Mouse (Mus musculus) heart, postnatal 36 days (tissue): Measurements from ENCODE around the gene Tmem189. TPM values are rescaled to one million over a fixed set of nuclear protein-coding genes. Genes with fewer than 3 reads are reported as not detected.
"Not testable (repeated sequence)": the region's sequence is repeated elsewhere in the genome, so short reads cannot be mapped to it uniquely, and the experiment has no call there.

ENCODE experiments used
- DNase-seq, 2 experiments: peaks; one replicate each; pipeline ENCODE4 v3.0.0; 2021 to 2022
- intact Hi-C: fragments of 180-260 bp; cut with DNase I; formaldehyde crosslinking; loops from one replicate; pipeline ENCODE4 v1.15.1; 2025
- total RNA-seq, 2 experiments: library from RNA; stranded (reverse); gene quantifications; 2 replicates each; pipeline ENCODE4 v1.2.3; 2021

Tmem189 gene
- total RNA-seq, 2 experiments from 2014 or later, result 26.6 to 29.9 TPM

GRCm38 (mm10) chr2:167657973-167658372 is 31.6 kb downstream of the Tmem189 start:
- intact Hi-C loops, result no loop called here

GRCm38 (mm10) chr2:167656629-167657478 is 32.8 kb downstream of the Tmem189 start:
- intact Hi-C loops, result no loop called here
- DNase-seq, result peak; percentile 50 to 51

More at GRCm38 (mm10) chr2:167657973-167658372, 31.6 kb downstream of the Tmem189 start:
- DNase-seq, result no peak

GRCm38 (mm10) chr2:167654911-167655600 is 34.6 kb downstream of the Tmem189 start:
- intact Hi-C loops, result no loop called here
- no peak for DNase-seq

GRCm38 (mm10) chr2:167652694-167653093 is 36.9 kb downstream of the Tmem189 start:
- intact Hi-C loops, result no loop called here
- DNase-seq, result no peak

- DNase-seq, result no peak
- intact Hi-C loops, result no loop called here
Observed at GRCm38 (mm10) chr2:167651622-167652021, 38.0 kb downstream of the Tmem189 start.

- no peak for DNase-seq
Observed at GRCm38 (mm10) chr2:167649290-167650032, 40.2 kb downstream of the Tmem189 start.

GRCm38 (mm10) chr2:167646411-167646810 is 43.2 kb downstream of the Tmem189 start:
- DNase-seq, result no peak
- intact Hi-C loops, result no loop called here

More at GRCm38 (mm10) chr2:167649290-167650032, 40.2 kb downstream of the Tmem189 start:
- intact Hi-C loops, result no loop called here

DNA sequence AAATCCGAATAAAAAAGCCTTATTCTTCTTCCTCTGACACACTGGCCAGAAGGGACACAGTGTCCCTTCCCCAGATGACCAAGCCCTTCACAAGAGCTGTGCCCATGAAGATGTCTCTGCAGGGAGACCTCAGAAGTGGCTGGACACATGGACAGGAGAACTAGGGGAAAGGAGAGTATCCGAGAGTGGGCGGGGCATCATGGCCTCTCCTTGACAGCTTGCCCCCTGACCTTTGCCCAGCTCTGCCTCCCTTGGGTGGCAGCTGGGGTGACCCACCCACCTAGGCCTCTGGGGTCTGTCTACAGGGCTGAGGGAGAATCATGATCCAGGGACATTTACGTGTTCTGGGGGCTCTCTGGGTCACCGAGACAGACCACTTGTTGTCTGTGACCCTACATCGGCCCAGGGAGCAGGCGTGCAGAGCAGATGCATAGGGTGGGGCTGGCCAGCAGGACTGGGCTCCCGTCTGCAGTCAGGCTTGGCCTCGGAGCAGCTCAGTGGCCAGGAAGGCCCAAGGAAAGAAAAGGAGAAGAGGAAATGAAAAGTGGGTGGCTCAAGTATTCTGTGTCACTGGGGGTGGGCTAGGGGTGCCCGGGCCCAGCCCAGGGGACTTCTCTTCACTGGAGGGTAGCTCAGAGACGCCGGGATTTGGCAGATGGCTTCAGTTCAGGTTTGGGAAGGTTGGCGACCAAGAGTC is 46.1 kb downstream of the Tmem189 start:
- not testable (repeated sequence) for DNase-seq
- intact Hi-C loops, result loop anchor here (5.0 kb wide), 1 partner anchor 254 kb away; no protein-coding TSS in a partner anchor

DNA sequence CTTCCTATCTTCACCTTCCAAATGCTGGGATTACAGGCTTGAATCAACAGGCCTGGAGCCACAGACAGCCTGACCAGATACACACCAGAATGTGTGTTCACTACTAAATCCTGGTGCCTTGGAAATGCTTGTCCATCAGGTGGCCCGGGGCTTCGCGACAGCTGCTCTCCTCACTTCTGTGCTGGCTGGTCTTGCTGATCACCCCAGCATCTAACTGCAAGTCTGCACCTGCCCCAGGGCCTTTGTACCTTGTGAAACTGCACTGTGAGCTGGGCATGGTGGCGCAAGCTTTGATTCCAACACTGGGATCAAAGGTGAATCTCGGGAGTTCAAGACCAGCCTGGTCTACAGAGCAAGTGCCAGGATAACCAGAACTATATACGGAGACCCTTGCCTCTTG is 47.5 kb downstream of the Tmem189 start:
- no peak for DNase-seq
- intact Hi-C loops, result loop anchor here (5.0 kb wide), 1 partner anchor 255 kb away; no protein-coding TSS in a partner anchor

DNA sequence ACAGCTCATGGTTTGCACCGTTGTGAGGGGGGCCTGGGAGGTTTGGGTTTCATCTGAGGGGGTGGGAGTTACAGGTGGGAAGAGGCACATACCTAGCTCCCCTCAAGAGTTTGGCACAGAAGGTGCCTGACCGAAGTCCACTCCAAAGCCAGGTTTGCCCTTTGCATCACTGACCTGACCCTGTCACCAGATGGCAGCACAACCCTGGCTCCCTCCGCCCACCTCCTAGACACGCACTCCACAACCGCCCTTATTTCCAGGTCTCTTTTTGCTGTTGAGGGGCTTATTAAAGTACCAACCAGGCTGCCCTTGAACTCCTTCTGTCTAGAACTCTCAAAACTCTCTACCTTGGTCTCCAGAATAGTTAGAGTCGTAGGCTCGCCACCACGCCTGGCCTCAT is 48.3 kb downstream of the Tmem189 start:
- DNase-seq, result peak; percentile 60 to 61
- intact Hi-C loops, result loop anchor here (1.0 to 5.0 kb wide), 2 partner anchors 34 to 256 kb away; no protein-coding TSS in a partner anchor

- intact Hi-C loops, result loop anchor here (5.0 kb wide), 1 partner anchor 257 kb away; no protein-coding TSS in a partner anchor
- DNase-seq, result peak in 1 of 2 experiments; percentile 48
Observed at GRCm38 (mm10) chr2:167640279-167640678, 49.3 kb downstream of the Tmem189 start.

- intact Hi-C loops, result no loop called here
- no peak for DNase-seq
Observed at GRCm38 (mm10) chr2:167634865-167635512, 54.6 kb downstream of the Tmem189 start.

- intact Hi-C loops, result no loop called here
- DNase-seq, result peak; percentile 93 to 94
Observed at GRCm38 (mm10) chr2:167634338-167634770, 55.3 kb downstream of the Tmem189 start.

DNA sequence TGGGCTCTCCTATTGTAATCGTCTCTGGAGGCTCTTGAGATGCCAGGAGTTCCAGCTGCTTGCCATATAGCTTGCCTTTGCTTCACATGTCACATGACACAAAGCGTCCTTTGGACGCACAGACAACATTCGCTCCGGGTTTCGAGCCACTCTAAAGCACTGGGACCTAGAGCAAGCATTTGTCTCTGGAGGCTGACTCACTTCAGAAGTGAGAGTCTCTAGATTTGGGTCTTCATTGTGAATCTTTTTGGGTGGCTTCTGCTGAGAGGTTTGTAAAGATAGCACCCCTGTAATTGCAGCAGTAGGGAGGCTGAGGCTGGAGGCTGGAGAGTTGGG is 56.1 kb downstream of the Tmem189 start:
- intact Hi-C loops, result no loop called here
- DNase-seq, result no peak

DNA sequence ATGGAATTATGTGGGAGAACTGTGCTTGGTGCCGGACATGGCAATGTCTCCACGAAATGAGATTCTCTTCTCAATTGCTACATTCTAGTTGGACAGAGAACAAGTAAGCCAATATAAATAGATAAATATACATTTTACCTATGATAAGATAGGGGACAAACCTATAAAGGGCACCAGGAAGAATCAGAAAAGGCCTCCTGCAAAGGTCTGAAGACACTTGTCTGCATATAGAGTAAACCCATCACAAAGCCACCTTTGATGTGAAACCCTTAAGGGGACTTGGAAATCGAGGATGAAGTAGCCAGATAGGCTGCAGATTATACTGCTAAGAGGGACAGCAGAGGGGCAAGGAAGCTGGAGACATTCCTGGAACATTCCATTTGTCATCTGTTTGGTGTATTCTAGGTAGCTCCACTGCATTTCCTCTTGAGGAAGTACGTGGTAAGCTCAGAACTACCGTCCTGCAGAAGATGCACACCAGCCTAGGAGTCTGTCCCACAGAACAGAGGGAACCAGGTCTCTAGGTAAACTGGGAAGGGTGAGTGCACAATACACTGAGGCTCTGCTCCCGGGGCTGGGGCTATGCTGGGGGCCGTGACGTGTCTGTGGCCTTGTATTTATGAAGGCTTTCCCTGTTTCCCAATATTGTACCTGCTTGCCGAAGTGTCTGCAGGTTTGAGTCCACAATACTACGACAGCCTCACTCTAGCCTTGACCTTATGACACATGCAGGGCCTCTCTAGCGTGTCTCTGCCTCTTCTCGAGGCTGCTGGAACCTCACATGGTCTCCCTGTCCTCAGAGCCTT is 56.7 kb downstream of the Tmem189 start:
- no peak for DNase-seq

DNA sequence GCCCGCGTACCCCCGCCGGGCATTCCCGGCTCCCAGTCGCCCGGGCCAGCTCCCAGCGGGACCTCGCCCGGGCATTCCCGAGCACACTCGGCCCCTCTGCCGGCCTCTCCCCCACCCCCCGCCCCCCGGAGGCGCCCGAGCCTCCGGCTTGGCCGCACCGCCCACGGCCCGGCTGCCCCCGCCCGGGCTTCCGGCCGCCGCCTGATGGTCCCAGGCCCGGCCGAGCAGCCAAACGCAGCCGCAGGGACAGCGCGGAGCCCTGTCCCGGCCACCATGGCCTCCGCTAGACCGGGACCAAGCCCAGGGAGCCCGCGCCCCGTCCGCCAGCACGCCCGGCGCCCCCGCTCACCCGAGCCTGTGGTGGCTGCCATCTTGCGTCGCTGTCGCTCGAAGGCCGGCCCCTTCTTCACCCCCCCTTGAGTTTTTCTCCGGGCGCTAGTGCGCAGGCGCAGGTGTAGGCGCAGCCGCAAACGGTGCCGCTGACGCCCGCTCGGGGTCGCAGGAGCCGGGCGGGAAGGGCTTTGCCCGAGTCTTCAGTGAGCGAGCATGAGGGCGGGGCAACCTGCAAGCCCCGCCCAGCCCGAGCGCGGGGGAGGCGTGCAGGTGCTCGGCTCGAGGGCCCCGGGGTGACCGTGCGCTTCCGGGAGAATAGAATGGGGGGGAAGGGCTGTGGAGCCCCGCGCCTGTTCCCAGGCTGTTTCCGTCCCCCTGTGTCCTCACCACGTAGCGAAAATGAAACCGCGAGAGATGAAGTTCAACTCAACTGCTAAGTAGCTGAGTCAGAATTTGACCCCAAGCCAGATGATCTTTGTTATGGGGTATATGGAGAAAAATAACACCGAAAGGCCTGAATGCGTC is 57.8 kb downstream of the Tmem189 start, which contains the start of gene Ube2v1:
Gene Ube2v1 (minus strand): TSS at position 505 of the 858 bp plus-strand sequence.
- intact Hi-C loops, result no loop called here
- peak; percentile 96 to 98 for DNase-seq

More for the DNA sequence above, 56.7 kb downstream of the Tmem189 start:
- intact Hi-C loops, result no loop called here

GRCm38 (mm10) chr2:167631181-167631590 is 58.4 kb downstream of the Tmem189 start:
- DNase-seq, result peak in 1 of 2 experiments; percentile 28
- intact Hi-C loops, result no loop called here

GRCm38 (mm10) chr2:167630421-167630820 is 59.2 kb downstream of the Tmem189 start:
- intact Hi-C loops, result no loop called here
- DNase-seq, result no peak
